Mouse (Mus musculus): ENCODE measurements around the gene Wnt9b.
"Not testable (repeated sequence)": the region's sequence is repeated elsewhere in the genome, so short reads cannot be mapped to it uniquely, and the experiment has no call there.

Wnt9b gene

GRCm38 (mm10) chr11:103749306-103750089 lies at the start of gene Wnt9b:
Gene Wnt9b (minus strand): TSS chr11:103749821.
- no peak for DNase-seq

DNA sequence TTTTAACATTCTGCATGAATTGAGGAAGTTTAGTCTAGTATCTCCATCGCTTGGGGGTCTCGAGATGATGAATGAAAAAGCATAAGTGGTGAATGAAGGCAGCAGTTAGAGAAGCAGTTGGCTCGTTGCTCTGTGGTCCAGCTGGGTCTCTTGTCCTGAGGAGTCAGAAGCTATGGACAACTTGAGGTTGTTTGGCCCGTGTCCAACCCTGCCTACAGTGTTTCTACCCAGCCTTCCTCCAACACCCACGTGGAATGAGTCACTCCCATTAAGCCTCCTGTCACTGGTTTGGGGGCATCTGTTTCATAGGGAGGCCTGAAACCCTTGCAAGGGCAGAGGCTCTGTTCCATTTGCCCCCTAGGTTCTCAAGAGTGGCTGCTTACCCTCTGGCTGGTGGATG lies 40.3 kb upstream of the Wnt9b start:
- DNase-seq, result no peak

DNA sequence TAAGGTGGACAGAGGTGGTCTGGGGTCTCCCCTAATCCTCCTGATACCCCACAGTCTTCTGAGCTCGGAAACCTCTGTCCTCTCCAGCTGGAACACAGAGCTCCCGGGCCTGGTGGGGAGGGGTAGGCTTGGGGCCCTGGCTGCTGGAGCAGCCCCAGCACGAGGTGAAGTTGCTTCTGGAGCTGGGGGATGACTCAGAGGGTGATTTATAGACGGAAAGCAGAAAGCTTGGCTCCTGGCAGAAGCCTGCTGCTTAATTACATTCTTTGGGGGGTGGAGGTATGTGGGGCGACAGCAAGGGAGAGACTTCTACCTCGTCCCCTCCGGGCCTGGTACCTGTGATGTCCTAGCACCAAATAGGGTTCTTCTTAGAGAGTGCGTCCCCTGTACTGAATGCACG lies 30.5 kb upstream of the Wnt9b start:
- no peak for DNase-seq

- no peak for DNase-seq
These were observed 24.6 kb upstream of the Wnt9b start for GRCm38 (mm10) chr11:103774228-103774530.

DNA sequence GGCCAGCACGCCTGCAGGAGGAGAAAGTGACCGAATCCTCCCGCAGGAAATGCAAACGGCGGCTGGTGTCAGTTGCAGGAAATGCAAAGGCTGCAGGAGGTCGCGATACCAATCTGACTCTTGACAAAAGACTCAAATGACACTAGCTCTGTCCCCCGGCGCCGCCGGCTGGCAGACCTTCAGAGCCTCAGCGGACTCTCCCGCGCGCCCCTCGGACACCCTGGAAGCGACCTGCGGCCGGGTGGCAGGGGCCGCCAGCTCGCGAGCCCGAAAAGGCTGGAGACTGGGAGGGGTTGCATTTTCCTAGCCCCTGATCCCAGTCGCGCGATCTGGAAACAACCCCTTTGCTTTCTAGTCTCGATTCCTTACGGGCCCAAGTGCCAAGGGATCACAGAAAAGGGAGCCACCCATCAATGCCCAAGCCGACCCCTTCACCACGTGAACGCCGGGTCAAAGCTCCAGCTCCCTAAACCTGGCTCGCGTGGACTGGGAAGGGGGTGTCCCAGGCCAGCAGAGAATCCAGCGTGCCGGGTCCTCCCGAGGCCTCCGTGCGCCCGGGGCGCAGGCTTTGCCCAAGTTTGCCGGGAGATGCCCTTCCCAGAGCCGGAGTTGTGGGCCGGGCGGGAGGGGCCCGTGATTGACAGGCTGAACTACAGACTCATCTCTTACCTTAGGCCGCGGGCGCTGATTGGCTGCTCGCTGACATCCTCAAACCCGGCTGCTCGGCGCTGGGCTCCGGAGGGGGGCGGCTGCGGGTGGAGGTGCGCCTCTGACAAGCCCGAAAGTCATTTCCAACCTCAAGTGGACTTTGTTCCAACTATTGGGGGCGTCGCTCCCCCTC lies 24.0 kb upstream of the Wnt9b start, which contains the start of gene Wnt3:
Wnt3 (plus strand) TSS at position 764 of the 841 bp plus-strand sequence.
- DNase-seq, result peak; percentile 28

DNA sequence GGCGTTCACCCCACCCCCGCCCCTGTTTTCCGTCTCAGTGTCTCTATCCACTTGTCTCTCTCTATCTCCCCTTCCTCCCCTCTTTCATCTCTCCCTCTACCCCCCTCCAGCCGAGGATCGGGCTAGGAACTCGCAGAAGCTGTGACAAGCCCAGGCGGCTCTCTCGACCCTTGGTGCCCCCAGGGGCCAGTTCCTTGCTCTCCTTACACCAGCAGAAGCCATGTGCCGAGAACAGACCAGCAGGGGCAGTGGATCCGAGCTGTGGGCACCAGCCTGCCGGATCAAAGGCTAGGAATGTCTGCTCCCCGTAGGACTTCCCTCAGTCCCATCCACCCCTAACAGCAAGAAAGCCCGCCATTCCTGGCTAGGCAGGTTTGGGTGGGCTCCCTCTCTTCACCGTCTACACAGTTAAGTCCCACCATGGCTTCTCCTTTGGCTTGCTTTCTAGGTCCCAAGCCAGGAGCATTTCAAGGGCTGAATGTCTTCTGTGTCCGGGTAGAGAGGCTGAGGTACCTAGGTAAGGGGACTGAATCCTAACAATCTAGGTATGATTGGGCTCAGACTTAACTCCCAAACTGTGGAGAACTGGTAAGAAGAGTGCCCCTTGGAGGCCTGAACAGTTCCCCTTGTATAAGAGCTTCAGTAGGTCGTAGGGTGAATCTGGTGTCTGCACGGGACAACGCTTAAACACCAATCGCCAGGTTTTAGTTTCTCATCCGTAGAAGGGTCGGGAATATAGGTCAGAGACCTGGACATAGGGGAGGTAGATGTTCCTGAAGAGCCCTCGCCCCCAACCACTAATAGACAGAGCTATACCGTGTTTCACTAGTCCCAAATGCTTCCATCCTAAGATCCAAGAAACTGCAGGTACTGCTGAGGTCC lies 23.1 kb upstream of the Wnt9b start:
- no peak for DNase-seq

DNA sequence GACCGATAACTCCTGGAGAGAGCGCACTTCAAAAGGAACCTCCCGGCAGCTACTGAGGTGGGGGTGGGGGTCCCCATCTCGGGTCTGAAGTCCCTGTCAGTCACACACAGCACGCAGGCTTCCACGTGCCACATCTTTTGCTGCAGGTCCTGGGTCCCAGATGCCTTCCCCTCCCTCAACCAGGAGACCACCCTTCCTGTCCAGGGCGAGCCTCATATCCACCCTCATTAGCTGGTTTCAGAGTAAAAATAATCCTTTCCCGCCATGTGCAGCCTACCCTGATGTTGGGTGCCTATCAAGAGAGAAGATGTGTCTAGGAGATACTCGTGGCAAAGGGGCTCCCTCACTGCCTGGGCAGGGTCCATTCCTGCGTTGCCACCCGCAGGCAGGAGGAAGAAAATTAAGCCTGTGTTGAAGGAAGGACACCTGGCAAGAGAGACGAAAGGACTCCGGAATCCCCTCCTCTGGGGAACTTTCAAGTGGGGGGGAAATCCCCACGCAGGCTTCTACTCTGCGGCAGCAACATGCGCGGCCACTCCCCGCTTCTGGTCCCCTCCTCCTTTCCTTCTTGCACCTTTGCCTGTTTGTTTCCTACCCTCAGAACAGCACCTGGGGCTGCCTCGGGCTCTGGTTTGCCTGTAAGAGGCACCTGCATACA lies 21.7 kb upstream of the Wnt9b start:
- DNase-seq, result no peak

- DNase-seq, result no peak
These were observed 16.0 kb upstream of the Wnt9b start for GRCm38 (mm10) chr11:103765556-103766011.

DNA sequence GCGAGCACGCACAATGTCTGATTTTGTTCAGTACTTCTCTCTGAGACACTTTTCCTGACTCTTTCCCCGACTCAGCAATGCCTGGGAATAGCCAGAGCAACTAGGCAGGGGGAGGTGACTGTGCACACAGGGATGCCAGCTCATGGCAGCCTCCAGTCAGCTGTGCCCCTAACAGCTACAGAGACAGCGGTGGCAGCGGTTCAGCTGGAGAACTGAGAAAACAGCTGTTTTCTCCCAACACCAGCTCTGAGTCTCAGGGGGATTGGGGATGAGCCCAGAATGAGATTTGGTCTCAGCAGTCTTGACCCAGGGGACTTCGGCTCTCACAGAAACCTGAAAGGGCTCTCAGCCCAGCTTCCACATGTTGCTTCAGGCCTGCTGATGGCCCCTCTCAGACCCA lies 15.0 kb upstream of the Wnt9b start:
- no peak for DNase-seq

DNA sequence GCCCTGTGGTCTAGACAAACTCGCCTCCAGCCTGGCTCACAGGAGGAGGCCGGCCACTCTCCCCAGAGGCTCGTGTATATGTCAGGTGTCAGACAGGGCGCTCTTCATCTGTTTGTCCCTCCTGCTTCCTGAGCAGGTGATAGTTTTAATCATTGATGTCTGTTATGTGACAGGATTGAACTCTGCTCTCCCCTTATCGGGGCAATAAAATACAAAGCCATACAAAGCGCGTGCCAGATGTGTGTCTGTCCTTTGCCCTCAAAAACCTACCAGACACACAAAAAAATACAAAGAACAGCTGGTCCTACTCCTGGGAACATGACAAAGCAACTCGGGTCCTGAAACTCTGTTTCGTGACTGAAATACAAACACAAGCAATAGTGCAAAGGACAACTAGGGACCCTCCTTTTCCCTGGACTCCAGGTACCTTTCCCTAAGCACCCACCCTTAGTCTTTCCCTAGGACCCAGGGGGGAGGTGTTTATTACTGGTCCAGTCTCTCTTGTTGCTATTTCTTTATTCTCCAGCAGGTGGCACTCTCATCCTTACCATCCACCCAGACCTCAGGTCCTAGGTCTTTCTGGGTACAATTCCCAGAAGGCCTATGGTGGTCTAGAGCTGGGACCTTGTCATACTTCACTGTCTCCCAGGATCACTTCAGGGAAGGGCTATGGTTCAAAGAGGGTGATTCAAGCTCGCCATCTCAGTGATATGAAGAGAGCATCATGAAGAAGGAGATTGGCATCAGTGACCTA lies 14.0 kb upstream of the Wnt9b start:
- DNase-seq, result peak; percentile 60

DNA sequence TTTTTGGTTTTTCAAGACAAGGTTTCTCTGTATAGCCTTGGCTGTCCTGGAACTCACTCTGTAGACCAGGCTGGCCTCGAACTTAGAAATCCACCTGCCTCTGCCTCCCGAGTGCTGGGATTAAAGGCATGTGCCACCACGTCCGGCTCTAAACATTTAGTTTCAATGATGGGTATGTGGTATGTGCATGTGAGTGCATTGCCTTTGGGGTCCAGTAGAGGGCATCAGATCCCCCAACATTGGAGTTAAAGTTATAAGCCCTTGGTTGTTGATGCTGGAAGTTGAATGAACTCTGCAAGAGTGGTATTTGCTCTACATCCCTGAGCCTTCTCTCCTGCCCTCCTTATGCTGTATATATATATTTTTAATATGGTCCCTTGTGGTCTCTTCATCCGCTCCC lies 11.3 kb upstream of the Wnt9b start:
- DNase-seq, result not testable (repeated sequence)

GRCm38 (mm10) chr11:103760101-103760500 lies 10.5 kb upstream of the Wnt9b start:
- DNase-seq, result no peak

DNA sequence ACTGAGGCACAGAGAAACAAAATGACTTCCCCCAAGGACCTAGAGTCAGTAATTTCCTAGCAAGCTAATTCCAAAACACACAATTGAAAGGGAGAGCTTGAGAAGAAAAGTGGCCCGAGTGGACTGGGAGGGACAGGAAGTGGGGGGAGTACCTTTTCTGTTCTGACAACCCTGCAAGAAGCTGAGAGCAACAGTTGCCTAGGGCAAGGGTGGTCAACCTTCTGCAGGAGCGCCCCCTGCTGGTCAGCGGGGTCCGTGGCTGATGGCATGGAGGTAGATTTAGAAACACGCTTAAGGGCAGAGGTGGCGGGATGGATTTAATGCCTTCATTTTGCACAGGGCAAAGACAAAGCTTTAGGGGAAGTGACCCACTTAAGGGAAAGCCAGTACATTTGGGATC lies 9.1 kb upstream of the Wnt9b start:
- peak; percentile 51 for DNase-seq

DNA sequence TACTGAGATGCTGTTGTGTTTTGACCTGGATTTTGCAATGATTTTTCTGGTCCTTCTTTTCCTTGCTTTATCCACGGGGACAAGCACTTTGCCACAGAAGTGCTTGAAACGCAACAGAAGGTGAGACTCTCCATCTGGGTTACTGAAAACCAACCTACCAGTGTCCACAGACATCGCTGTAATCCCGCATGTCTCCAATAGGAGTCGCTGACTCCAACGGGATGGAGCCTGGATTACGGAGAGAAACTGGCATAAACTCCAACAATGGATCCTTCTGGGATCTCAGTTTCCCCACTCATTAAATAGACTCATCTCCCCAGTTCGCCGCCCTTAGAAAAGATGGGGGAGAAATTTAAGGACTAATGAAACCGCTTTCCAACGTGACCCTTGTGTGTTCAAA lies 8.4 kb upstream of the Wnt9b start:
- DNase-seq, result no peak

GRCm38 (mm10) chr11:103750612-103751011 lies 991 bp upstream of the Wnt9b start:
- no peak for DNase-seq

GRCm38 (mm10) chr11:103735046-103735781 lies 14.4 kb downstream of the Wnt9b start:
- DNase-seq, result no peak

GRCm38 (mm10) chr11:103734411-103735045 lies 15.1 kb downstream of the Wnt9b start:
- no peak for DNase-seq

DNA sequence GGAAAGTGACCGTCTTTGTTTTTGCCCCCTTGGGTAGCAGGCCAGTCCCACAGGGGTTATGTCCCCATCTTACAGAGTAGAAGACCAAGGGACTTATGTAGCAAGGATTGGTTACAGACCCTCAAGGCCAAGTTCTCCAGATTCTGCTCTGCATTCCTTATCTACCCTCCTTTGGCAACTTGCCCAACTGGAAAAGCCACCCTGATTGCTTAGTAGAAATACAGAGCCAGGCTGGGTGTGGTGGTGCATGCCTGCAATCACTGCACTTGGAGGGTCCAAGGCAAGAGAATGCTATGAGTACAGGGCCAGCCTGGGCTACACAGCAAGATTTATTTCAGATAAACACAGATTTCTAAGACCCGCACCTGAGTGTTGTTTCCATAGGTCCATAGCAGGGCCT lies 15.7 kb downstream of the Wnt9b start:
- DNase-seq, result no peak

DNA sequence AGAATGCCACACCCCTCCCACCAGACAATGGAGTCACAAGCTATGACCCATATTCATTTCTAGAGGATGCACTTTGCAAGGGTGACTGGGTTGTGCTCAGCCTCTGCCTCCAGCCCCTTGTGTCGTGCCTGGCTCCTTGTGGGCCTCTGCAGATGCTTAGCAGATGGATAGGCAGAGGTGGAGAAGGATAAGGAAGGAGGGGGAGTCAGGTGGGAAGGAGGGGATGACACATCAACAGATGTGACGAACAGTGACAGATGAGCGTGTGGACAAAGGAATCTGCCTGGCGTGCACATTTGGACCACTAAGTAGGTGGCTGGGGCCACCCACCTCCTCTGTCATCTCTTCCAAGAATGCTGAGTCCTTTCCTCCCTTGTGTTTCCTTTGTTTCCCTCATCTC lies 16.6 kb downstream of the Wnt9b start:
- DNase-seq, result no peak

GRCm38 (mm10) chr11:103732306-103732705 lies 17.3 kb downstream of the Wnt9b start:
- no peak for DNase-seq

- no peak for DNase-seq
These were observed 18.0 kb downstream of the Wnt9b start for GRCm38 (mm10) chr11:103731594-103731993.
